Mouse (Mus musculus) brain, embryonic 14.5 days (tissue): Measurements from ENCODE around the gene Slc39a2.
A peak's percentile ranks its signal among the peaks of the same experiment; 100 is the strongest.

Source experiments
- CTCF ChIP-seq: fragments of 200-500 bp; IDR thresholded peaks from 2 replicates; pipeline ENCODE4 v1.5.1; 2012; ENCODE audit warnings: inconsistent platforms, mild to moderate bottlenecking, moderate library complexity, borderline replicate concordance; ENCODE audit not compliant: insufficient read depth, insufficient read length; ENCODE audit errors: extremely low read depth
- POLR2A ChIP-seq: fragments of 200-500 bp; IDR thresholded peaks from 2 replicates; pipeline ENCODE4 v1.6.1; 2012; ENCODE audit warnings: mild to moderate bottlenecking, inconsistent platforms, borderline replicate concordance; ENCODE audit not compliant: poor library complexity, insufficient read depth, insufficient read length, severe bottlenecking; ENCODE audit errors: extremely low read depth

- TF ChIP-seq POLR2A (0 out of 2 replicates have a peak, but pooled peaks have one; percentile 24), CTCF (no peak)
Observed at GRCm38 (mm10) chr14:51913062-51913959, 20.6 kb downstream of the Slc39a2 start.
